Mouse (Mus musculus) midbrain, postnatal 0 days (tissue): ENCODE results near the gene Clec2l. TPM values are rescaled to one million over a fixed set of nuclear protein-coding genes. Genes with fewer than 3 reads are reported as not detected.

Source experiments
- ATAC-seq: fragments of 200-750 bp; cut with Nextera tagmentation; 2 replicates; pipeline ENCODE4 v1.8.0; 2017; ENCODE audit warnings: moderate number of reproducible peaks, mild to moderate bottlenecking, moderate TSS enrichment, moderate library complexity; ENCODE audit not compliant: low FRiP score
- DNase-seq: peaks from one replicate; pipeline ENCODE4 v3.0.0-alpha.2; 2015; ENCODE audit warnings: low spot score
- H3K27ac ChIP-seq: fragments of 300-500 bp; sonication (generic); 2 replicates; pipeline ENCODE4 v1.5.1; 2014; ENCODE audit warnings: low read depth, mild to moderate bottlenecking, low read length, mixed read lengths
- H3K27me3 ChIP-seq: fragments of 300-500 bp; sonication (generic); 2 replicates; pipeline ENCODE4 v1.6.1; 2014; ENCODE audit warnings: low read length, control low read depth, mixed read lengths; ENCODE audit not compliant: insufficient read depth
- H3K36me3 ChIP-seq: fragments of 300-500 bp; sonication (generic); 2 replicates; pipeline ENCODE4 v1.6.1; 2014; ENCODE audit warnings: low read length, control low read depth, mixed read lengths; ENCODE audit not compliant: insufficient read depth
- H3K4me1 ChIP-seq: fragments of 300-500 bp; sonication (generic); 2 replicates; pipeline ENCODE4 v1.6.1; 2014; ENCODE audit warnings: mild to moderate bottlenecking, control low read depth, antibody characterized with exemption, low read length, mixed read lengths; ENCODE audit not compliant: insufficient read depth
- H3K4me2 ChIP-seq: fragments of 300-500 bp; sonication (generic); 2 replicates; pipeline ENCODE4 v1.6.1; 2014; ENCODE audit warnings: low read depth, mild to moderate bottlenecking, low read length, mixed read lengths; ENCODE audit not compliant: poor library complexity, severe bottlenecking
- H3K4me3 ChIP-seq: fragments of 300-500 bp; sonication (generic); 2 replicates; pipeline ENCODE4 v1.5.1; 2014; ENCODE audit warnings: low read depth, mild to moderate bottlenecking, low read length, moderate library complexity
- H3K9ac ChIP-seq: fragments of 300-500 bp; sonication (generic); replicated peaks from 2 replicates; pipeline ENCODE4 v1.6.1; 2014; ENCODE audit warnings: mild to moderate bottlenecking, low read length, moderate library complexity, mixed read lengths; ENCODE audit not compliant: poor library complexity, severe bottlenecking
- H3K9me3 ChIP-seq: fragments of 300-500 bp; sonication (generic); 2 replicates; pipeline ENCODE4 v1.6.1; 2016; ENCODE audit warnings: low read length, control low read depth
- CTCF ChIP-seq: IDR thresholded peaks from 2 replicates; pipeline ENCODE4 v1.5.1; 2016; ENCODE audit warnings: antibody characterized with exemption, mild to moderate bottlenecking
- WGBS: fragments of 180-500 bp; shearing (Covaris S2); extraction: QIAGEN DNeasy Blood & Tissue Kit; methylation state at CpG from one replicate; pipeline ENCODE4 v1.1.7; 2014; 5-methylcytosine and 5-hydroxymethylcytosine counted together
- polyA plus RNA-seq: library from polyadenylated mRNA; unstranded; fragments of >200 nt; fragmentation: Nextera tagmentation; extraction: Ambion mirVana; gene quantifications from 2 replicates; pipeline ENCODE4 v1.2.1, GENCODE M21; 2015
- total RNA-seq: library from RNA; depleted of rRNA; stranded (reverse); fragments of >200 nt; gene quantifications from 2 replicates; pipeline ENCODE4 v1.2.3, GENCODE M21; 2014; rRNA removed

Gene Clec2l
- total RNA-seq (123 and 128 TPM in 2 replicates), polyA plus RNA-seq (49.2 and 56.3 TPM in 2 replicates)

DNA sequence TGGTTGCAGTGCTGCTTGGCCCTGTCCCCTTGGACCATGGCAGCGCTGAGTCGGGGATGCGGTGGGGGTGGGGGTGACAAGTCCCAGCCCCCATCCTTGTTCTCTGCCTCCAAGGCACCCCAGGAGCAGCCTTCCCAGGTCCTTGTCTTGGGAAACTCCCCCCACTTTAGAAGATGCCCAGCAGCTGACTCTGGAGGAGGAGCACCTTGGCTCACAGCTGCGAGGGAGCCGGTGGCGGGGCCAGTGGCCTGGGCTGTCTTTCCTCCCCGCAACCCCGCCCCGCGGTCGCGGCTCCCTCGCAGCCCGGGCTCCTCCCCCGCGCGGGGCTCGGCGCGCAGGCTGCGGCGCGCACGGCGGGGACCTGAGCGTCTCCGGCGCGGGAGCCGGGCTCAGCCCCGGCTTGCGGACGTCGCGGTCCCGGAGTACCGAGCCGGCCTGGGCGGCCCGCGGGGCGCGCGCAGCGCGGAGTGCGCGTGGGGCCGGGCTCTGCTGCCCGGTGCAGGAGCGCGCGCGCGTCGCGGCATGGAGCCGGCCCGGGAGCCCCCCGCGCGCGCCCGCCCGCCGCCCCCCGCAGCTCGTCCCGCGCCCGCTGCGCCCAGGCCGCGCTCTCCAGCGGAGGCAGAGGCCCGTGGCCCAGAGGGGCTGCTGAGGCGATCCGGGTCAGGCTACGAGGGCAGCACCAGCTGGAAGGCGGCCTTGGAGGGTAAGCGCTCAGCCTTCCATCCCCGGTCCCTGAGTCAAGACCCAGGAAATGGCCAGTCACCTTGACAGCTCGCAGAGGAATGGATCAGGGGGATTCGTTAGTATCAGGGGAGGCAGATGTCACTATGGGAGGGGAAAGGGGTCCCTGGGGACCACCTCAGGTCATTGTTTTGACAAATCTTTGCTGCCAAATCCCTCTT is at the start of gene Clec2l:
Gene Clec2l, plus strand, starts transcription at position 356 of the 902 bp plus-strand sequence.
- peak; percentile 88 for ATAC-seq
- 1% methylated on average over 69 of the region's 84 CpGs for WGBS

DNA sequence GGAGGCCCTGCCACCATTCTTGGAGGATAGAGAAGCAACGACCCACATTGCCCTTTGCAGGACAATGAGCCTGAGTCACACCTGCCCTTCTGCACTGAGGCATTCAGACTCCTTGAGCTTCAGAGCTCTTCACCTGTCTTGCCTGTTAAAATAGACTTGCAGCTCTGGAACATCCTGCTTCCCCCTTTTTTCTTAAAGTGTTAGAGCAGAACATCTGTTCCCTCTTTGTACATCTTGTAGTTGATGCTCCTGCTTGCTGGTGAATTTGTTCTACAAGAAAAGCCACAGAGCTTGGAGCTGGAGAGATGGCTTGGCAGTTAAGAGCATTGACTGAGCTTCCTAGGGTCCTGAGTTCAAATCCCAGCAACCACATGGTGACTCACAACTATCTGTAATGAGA is 40.5 kb upstream of the Clec2l start:
- Histone ChIP-seq H3K4me2 (no peak overlapping the region), H3K4me1 (no peaks in the 10 kb centered on the region), H3K4me3 (no peak overlapping the region), H3K9ac (no peak overlapping the region), H3K27me3 (no peaks in the 10 kb centered on the region), H3K36me3 (peaks cover 5% of the 10 kb centered on the region; the same call in 1 of the 2 replicates), H3K27ac (no peak overlapping the region), H3K9me3 (no peaks in the 10 kb centered on the region)
- 94% methylated on average over 1 of the region's 1 CpGs for WGBS
- DNase-seq (no peak), ATAC-seq (no peak)
- TF ChIP-seq CTCF = no peak

More for the DNA sequence above, at the start of gene Clec2l:
- Histone ChIP-seq H3K36me3 (no peaks in the 10 kb centered on the region), H3K9ac (peak within 1 kb of the TSS; percentile 93), H3K27me3 (no peaks in the 10 kb centered on the region), H3K9me3 (no peaks in the 10 kb centered on the region), H3K4me1 (peaks cover 5% of the 10 kb centered on the region; the same call in 1 of the 2 replicates), H3K4me3 (peak within 1 kb of the TSS; percentile 73), H3K4me2 (peak within 1 kb of the TSS; percentile 84), H3K27ac (peak within 1 kb of the TSS; percentile 73)
- no peak for TF ChIP-seq CTCF
- peak; percentile 52 for DNase-seq

DNA sequence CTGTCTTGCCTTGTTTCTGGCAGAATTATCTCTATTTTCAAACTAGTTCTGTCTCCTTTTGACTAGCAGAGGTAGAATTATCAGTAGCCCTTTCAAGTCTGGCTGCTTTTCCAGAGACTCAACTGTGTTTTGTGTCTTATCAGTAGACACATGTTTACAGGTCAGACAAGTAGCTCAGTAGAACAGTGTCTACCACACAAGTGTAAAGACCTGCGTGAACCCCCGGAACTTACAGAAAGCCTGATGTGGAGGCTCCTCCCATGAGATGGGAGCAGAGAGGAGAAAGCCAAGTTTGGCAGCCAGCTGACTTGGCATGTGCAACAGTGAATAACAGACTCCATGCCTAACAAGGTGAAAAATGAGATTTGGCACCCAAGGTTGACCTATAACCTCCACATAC is 39.4 kb upstream of the Clec2l start:
- no peak overlapping the region for H3K27ac ChIP-seq
- no peaks in the 10 kb centered on the region for H3K4me1 ChIP-seq
- H3K27me3 ChIP-seq = no peaks in the 10 kb centered on the region
- no peak for TF ChIP-seq CTCF
- H3K9me3 ChIP-seq = no peaks in the 10 kb centered on the region
- no peaks in the 10 kb centered on the region for H3K36me3 ChIP-seq
- WGBS = 96% methylated on average over 2 of the region's 2 CpGs
- no peak overlapping the region for H3K4me3 ChIP-seq
- DNase-seq (no peak), ATAC-seq (no peak)
- H3K9ac ChIP-seq = no peak overlapping the region
- H3K4me2 ChIP-seq = no peak overlapping the region

DNA sequence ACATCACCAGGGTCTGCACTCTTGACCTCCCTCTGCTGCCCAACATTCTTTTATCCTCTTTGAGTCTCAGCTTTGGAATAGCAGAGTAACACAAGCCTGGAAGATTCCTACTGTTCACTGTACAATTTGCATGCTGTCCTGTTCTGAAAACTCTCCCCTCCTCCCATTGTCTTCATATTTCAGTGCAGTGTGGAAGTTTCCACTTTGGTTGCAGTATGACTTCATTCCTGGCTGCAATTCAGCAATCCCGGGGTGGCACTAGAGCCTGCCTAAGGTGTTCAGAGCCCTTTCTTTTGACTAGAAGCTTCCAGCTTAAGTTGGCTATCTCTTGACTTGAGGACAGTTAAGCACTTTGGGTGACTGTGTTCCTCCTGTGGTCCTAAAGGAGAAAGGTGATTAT is 38.4 kb upstream of the Clec2l start:
- no peak overlapping the region for H3K4me2 ChIP-seq
- no peaks in the 10 kb centered on the region for H3K36me3 ChIP-seq
- no peaks in the 10 kb centered on the region for H3K4me1 ChIP-seq
- TF ChIP-seq CTCF = no peak
- DNase-seq = no peak
- ATAC-seq = no peak
- H3K4me3 ChIP-seq = no peak overlapping the region
- no peaks in the 10 kb centered on the region for H3K27me3 ChIP-seq
- no peak overlapping the region for H3K27ac ChIP-seq
- H3K9ac ChIP-seq = no peak overlapping the region
- 77% methylated on average over 1 of the region's 1 CpGs for WGBS
- H3K9me3 ChIP-seq = no peaks in the 10 kb centered on the region

DNA sequence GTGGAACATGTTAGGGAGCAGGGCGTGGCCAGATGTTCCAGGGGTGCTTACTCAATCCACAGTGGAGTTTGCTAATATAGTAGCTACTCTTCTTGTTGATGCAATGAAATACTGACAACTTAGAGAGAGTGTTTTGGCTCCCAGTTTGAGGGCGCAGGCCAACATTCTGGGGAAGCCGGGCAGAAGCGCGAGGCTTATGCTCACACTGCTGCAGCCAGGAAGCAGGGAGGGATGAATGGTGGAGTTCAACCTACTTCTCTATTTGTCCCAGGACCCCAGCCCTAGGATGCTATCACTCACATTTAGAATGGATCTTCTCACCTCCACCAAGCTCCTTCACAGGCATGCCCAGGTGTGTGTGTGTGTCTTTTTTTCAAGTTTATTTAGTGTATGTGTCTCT is 36.8 kb upstream of the Clec2l start:
- ATAC-seq = no peak

DNA sequence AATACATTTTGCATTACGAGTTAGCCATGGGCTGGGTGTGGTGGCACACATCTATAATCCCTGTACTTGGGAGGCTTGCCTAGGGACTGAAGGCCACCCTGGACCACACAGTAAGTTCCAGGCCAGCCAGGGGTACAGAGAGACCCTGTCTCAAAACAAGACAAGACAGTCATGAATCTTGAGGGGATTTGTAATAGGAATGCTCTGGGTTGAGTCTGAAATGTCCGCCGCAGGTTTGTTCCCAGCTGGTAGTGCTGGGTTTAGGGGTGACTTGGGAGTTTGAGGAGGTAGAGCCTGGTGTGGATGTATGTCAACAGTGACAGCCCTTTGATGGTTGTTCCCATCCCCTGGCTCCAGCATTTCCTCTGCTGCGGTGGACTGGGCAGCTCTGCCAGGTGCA is 35.8 kb upstream of the Clec2l start:
- Histone ChIP-seq H3K27ac (no peak overlapping the region), H3K4me2 (no peak overlapping the region), H3K4me3 (no peak overlapping the region), H3K27me3 (no peaks in the 10 kb centered on the region), H3K9ac (no peak overlapping the region), H3K36me3 (no peaks in the 10 kb centered on the region), H3K9me3 (no peaks in the 10 kb centered on the region), H3K4me1 (no peaks in the 10 kb centered on the region)
- no peak for ATAC-seq
- no peak for TF ChIP-seq CTCF
- WGBS = 91% methylated on average over 4 of the region's 4 CpGs
- no peak for DNase-seq

More for the DNA sequence above, 36.8 kb upstream of the Clec2l start:
- no peak for TF ChIP-seq CTCF
- WGBS = 95% methylated on average over 5 of the region's 5 CpGs
- Histone ChIP-seq H3K27me3 (no peaks in the 10 kb centered on the region), H3K9me3 (no peaks in the 10 kb centered on the region), H3K36me3 (no peaks in the 10 kb centered on the region), H3K4me2 (no peak overlapping the region), H3K9ac (no peak overlapping the region), H3K27ac (no peak overlapping the region), H3K4me1 (no peaks in the 10 kb centered on the region), H3K4me3 (no peak overlapping the region)
- no peak for DNase-seq
